Mouse (Mus musculus): ENCODE measurements around the gene Esrrg. TPM values are rescaled to one million over a fixed set of nuclear protein-coding genes. Genes with fewer than 3 reads are reported as not detected.

Gene Esrrg
- total RNA-seq, 2 experiments from 2014 or later = 35.3 to 40.0 TPM

- intact Hi-C loops (cut with DNase I) = no loop called here
Observed at GRCm38 (mm10) chr1:187763451-187763755, 154.8 kb downstream of the Esrrg start.

GRCm38 (mm10) chr1:187763821-187764220 lies 155.2 kb downstream of the Esrrg start:
- DNase-seq = no peak
- intact Hi-C loops (cut with DNase I) = no loop called here

More at GRCm38 (mm10) chr1:187763451-187763755, 154.8 kb downstream of the Esrrg start:
- no peak for DNase-seq

- intact Hi-C loops (cut with DNase I) = no loop called here
Observed at GRCm38 (mm10) chr1:187765577-187765976, 157.0 kb downstream of the Esrrg start.

GRCm38 (mm10) chr1:187767355-187767754 lies 158.8 kb downstream of the Esrrg start:
- intact Hi-C loops (cut with DNase I) = no loop called here

More at GRCm38 (mm10) chr1:187765577-187765976, 157.0 kb downstream of the Esrrg start:
- DNase-seq = no peak

GRCm38 (mm10) chr1:187770234-187770633 lies 161.6 kb downstream of the Esrrg start:
- DNase-seq = no peak
- intact Hi-C loops (cut with DNase I) = loop anchor here (5.0 kb wide), 1 partner anchor 318 kb away; no protein-coding TSS in a partner anchor

More at GRCm38 (mm10) chr1:187767355-187767754, 158.8 kb downstream of the Esrrg start:
- no peak for DNase-seq

- intact Hi-C loops (cut with DNase I) = loop anchor here (5.0 kb wide), 1 partner anchor 319 kb away; no protein-coding TSS in a partner anchor
- no peak for DNase-seq
Observed at GRCm38 (mm10) chr1:187771067-187771466, 162.5 kb downstream of the Esrrg start.

- intact Hi-C loops (cut with DNase I) = loop anchor here (10.0 kb wide), 1 partner anchor 195 kb away; no protein-coding TSS in a partner anchor
- no peak for DNase-seq
Observed at GRCm38 (mm10) chr1:187779589-187780178, 171.1 kb downstream of the Esrrg start.

GRCm38 (mm10) chr1:187785226-187785625 lies 176.6 kb downstream of the Esrrg start:
- intact Hi-C loops (cut with DNase I) = loop anchor here (10.0 kb wide), 1 partner anchor 190 kb away; no protein-coding TSS in a partner anchor
- DNase-seq = no peak

GRCm38 (mm10) chr1:187787055-187788016 lies 178.7 kb downstream of the Esrrg start:
- no peak for DNase-seq
- intact Hi-C loops (cut with DNase I) = loop anchor here (10.0 kb wide), 1 partner anchor 187 kb away; no protein-coding TSS in a partner anchor

GRCm38 (mm10) chr1:187794240-187794930 lies 185.8 kb downstream of the Esrrg start:
- intact Hi-C loops (cut with DNase I) = no loop called here
- no peak for DNase-seq

GRCm38 (mm10) chr1:187795551-187795950 lies 187.0 kb downstream of the Esrrg start:
- intact Hi-C loops (cut with DNase I) = no loop called here
- DNase-seq = peak; percentile 54 to 57

GRCm38 (mm10) chr1:187799300-187799699 lies 190.7 kb downstream of the Esrrg start:
- intact Hi-C loops (cut with DNase I) = no loop called here
- peak; percentile 21 to 25 for DNase-seq

- peak; percentile 16 to 22 for DNase-seq
- intact Hi-C loops (cut with DNase I) = no loop called here
Observed at GRCm38 (mm10) chr1:187800761-187801160, 192.2 kb downstream of the Esrrg start.

- no peak for DNase-seq
- intact Hi-C loops (cut with DNase I) = no loop called here
Observed at GRCm38 (mm10) chr1:187803566-187803965, 195.0 kb downstream of the Esrrg start.

GRCm38 (mm10) chr1:187803997-187804396 lies 195.4 kb downstream of the Esrrg start:
- no peak for DNase-seq
- intact Hi-C loops (cut with DNase I) = no loop called here

- intact Hi-C loops (cut with DNase I) = no loop called here
- DNase-seq = no peak
Observed at GRCm38 (mm10) chr1:187805001-187805400, 196.4 kb downstream of the Esrrg start.

GRCm38 (mm10) chr1:187807477-187808390 lies 199.1 kb downstream of the Esrrg start:
- DNase-seq = no peak
- intact Hi-C loops (cut with DNase I) = no loop called here

- no peak for DNase-seq
- intact Hi-C loops (cut with DNase I) = no loop called here
Observed at GRCm38 (mm10) chr1:187808391-187808922, 199.9 kb downstream of the Esrrg start.

GRCm38 (mm10) chr1:187809546-187809945 lies 201.0 kb downstream of the Esrrg start:
- no peak for DNase-seq
- intact Hi-C loops (cut with DNase I) = no loop called here

GRCm38 (mm10) chr1:187819406-187819805 lies 210.8 kb downstream of the Esrrg start:
- no peak for DNase-seq
- intact Hi-C loops (cut with DNase I) = no loop called here

Data from heart, postnatal 10 days (tissue).